16 mouse cellular contexts compared by ENCODE assay signal in genomic region chrX:94152251-94152830, GRCm38 (mm10). TPM values are rescaled to one million over a fixed set of nuclear protein-coding genes. Genes with fewer than 3 reads are reported as not detected.
A peak's percentile ranks its signal among the peaks of the same experiment; 100 is the strongest.
DNase-seq lines count a peak whose midpoint lies in the region; ATAC-seq and TF ChIP-seq lines count a peak whose summit lies in the region.
"Had no signal": no experiment of that assay in that cellular context is flagged by ENCODE, and none has a peak within 500 bp of the region (broad histone marks: within the 10 kb centered on the region; RNA-seq: fewer than 3 reads in every experiment).

No protein-coding gene starts in this region.

- 0 out of 2 replicates have a peak, but pooled peaks cover 3% of the 10 kb centered on the region for H3K27me3 ChIP-seq in stomach, embryonic 15.5 days (replicated peaks)

- TF ChIP-seq POLR2A in embryonic fibroblast, embryonic 13.5 days (IDR thresholded peaks at IDR 0.05; ENCODE audit: low read depth, low read length): no peak

- peaks cover 3% of the 10 kb centered on the region; the same call in 1 of the 2 replicates for H3K4me1 ChIP-seq in embryonic fibroblast, embryonic 13.5 days (ENCODE audit: control insufficient read depth, insufficient read depth, low read length)
- no peaks in the 10 kb centered on the region for H3K4me1 ChIP-seq in stomach, embryonic 15.5 days
- H3K4me1 ChIP-seq: limb, embryonic 10.5 days; liver, embryonic 15.5 days had no signal

- H3K4me2 ChIP-seq in stomach, embryonic 15.5 days: no peak overlapping the region
- H3K4me2 ChIP-seq: liver, embryonic 15.5 days had no signal

- no peak for TF ChIP-seq CTCF in embryonic fibroblast, embryonic 13.5 days (IDR thresholded peaks at IDR 0.05; ENCODE audit: borderline replicate concordance, insufficient read depth, low read length)

- DNase-seq in adrenal gland, postnatal 10 days: peak; percentile 4
- no peak for DNase-seq in adrenal gland, postnatal 25 days
- DNase-seq in ES-CJ7 (ENCODE audit: low read depth, low spot score): peak; percentile 11
- DNase-seq in urinary bladder, postnatal 4 days (ENCODE audit: low spot score in 2 of 2): no peak
- no peak for DNase-seq in cerebellum, postnatal 14 days
- no peak for DNase-seq in c-Kit-positive CD71-positive TER-119-positive erythroid progenitor cells, embryonic 14.5 days (ENCODE audit: low spot score)
- DNase-seq: B cell, adult 2 months; cerebellum, adult 18-20 months; gastrocnemius, postnatal 10 days; heart, postnatal 14 days had no signal

- H3K9ac ChIP-seq in stomach, embryonic 15.5 days: no peak overlapping the region
- H3K9ac ChIP-seq: liver, embryonic 15.5 days had no signal

- peak overlapping the region; percentile 98 for H3K27ac ChIP-seq in embryonic fibroblast, embryonic 13.5 days (ENCODE audit: insufficient read depth, low read length)
- no peak overlapping the region for H3K27ac ChIP-seq in stomach, embryonic 15.5 days
- H3K27ac ChIP-seq: kidney, postnatal 0 days; limb, embryonic 10.5 days; liver, embryonic 15.5 days had no signal

- no peaks in the 10 kb centered on the region for H3K36me3 ChIP-seq in stomach, embryonic 15.5 days
- H3K36me3 ChIP-seq: limb, embryonic 10.5 days; liver, embryonic 15.5 days had no signal

- H3K4me3 ChIP-seq in embryonic fibroblast, embryonic 13.5 days (ENCODE audit: insufficient read depth, low read length): no peak overlapping the region
- H3K4me3 ChIP-seq in stomach, embryonic 15.5 days (replicated peaks): no peak overlapping the region
- H3K4me3 ChIP-seq: limb, embryonic 10.5 days; liver, embryonic 15.5 days had no signal

- ATAC-seq in stomach, embryonic 15.5 days (ENCODE audit: insufficient read depth, low FRiP score, low read depth): peak; percentile 70
- ATAC-seq: forebrain, embryonic 16.5 days had no signal

- 40% methylated on average over 11 of the region's 11 CpGs for WGBS in stomach, embryonic 15.5 days

- H3K9me3 ChIP-seq in stomach, embryonic 15.5 days: no peaks in the 10 kb centered on the region
- H3K9me3 ChIP-seq: limb, embryonic 10.5 days; liver, embryonic 15.5 days had no signal

RNA-seq across cellular contexts. Expression of gene Zfx, which starts 28.8 kb away (rescaled TPM):
- 10 to 100 TPM; 27.0 to 36.8 TPM for total RNA-seq in adrenal gland, postnatal 10 days (2021)
- total RNA-seq in adrenal gland, postnatal 25 days (2021): 37.4 and 39.4 TPM in 2 replicates
- 34.2 and 39.5 TPM in 2 replicates for polyA plus RNA-seq in embryonic fibroblast, embryonic 13.5 days (2011; ENCODE audit: insufficient read length, low read depth, missing spikeins)
- 26.5 and 31.0 TPM in 2 replicates for polyA plus RNA-seq in stomach, embryonic 15.5 days (2015; fragmentation: Nextera tagmentation; extraction: Ambion mirVana)

Comparison
In these comparisons a context has a peak if more than half of its experiments do, and no peak if none do; other contexts are left out.
1. DNase-seq: peak in adrenal gland, postnatal 10 days (single experiment) and ES-CJ7 (single experiment); none in adrenal gland, postnatal 25 days (single experiment), urinary bladder, postnatal 4 days (0 of 2), cerebellum, postnatal 14 days (0 of 2) and c-Kit-positive CD71-positive TER-119-positive erythroid progenitor cells, embryonic 14.5 days (single experiment).